Mouse (Mus musculus) heart, postnatal 0 days (tissue): Measurements from ENCODE around the gene Hk1.

Experiments
- CTCF ChIP-seq: IDR thresholded peaks from 2 replicates; pipeline ENCODE4 v1.5.1; 2016; ENCODE audit warnings: antibody characterized with exemption, control low read depth, low read depth
- EP300 ChIP-seq: IDR thresholded peaks from 2 replicates; pipeline ENCODE4 v1.6.1; 2016; ENCODE audit warnings: antibody characterized with exemption, low read depth

- TF ChIP-seq CTCF: no peak
- TF ChIP-seq EP300: no peak
Measured at GRCm38 (mm10) chr10:62221647-62222046, 158.1 kb downstream of the Hk1 start.
